Comparison of ENCODE assay signal across 9 mouse cellular contexts in genomic region chr19:54107103-54107821, GRCm38 (mm10).
DNase-seq lines count a peak whose midpoint lies in the region; ATAC-seq and TF ChIP-seq lines count a peak whose summit lies in the region.
"Had no signal": no experiment of that assay in that cellular context is flagged by ENCODE, and none has a peak within 500 bp of the region (broad histone marks: within the 10 kb centered on the region; RNA-seq: fewer than 3 reads in every experiment).

No protein-coding gene starts in this region.

- H3K9ac ChIP-seq in intestine, embryonic 14.5 days (ENCODE audit: low read length) = no peak overlapping the region
- no peak overlapping the region for H3K9ac ChIP-seq in neural tube, embryonic 12.5 days

- ATAC-seq in intestine, embryonic 14.5 days (replicated peaks; ENCODE audit: low FRiP score, low TSS enrichment, low read depth) = peak; percentile 71
- peak; percentile 56 for ATAC-seq in neural tube, embryonic 12.5 days (ENCODE audit: low FRiP score, low read depth)

- no peaks in the 10 kb centered on the region for H3K27me3 ChIP-seq in intestine, embryonic 14.5 days (replicated peaks; ENCODE audit: control insufficient read depth, insufficient read depth, low read length)
- no peaks in the 10 kb centered on the region for H3K27me3 ChIP-seq in neural tube, embryonic 12.5 days (replicated peaks)

- intact Hi-C loops in heart, postnatal 25 days (cut with DNase I) = no loop called here
- intact Hi-C loops in left cerebral cortex, postnatal 36 days (cut with DNase I) = no loop called here

- no peak for TF ChIP-seq POLR2A in brain, embryonic 14.5 days (IDR thresholded peaks at IDR 0.05; ENCODE audit: borderline replicate concordance, extremely low read depth, insufficient read depth, insufficient read length, poor library complexity, severe bottlenecking)

- H3K4me3 ChIP-seq in intestine, embryonic 14.5 days (ENCODE audit: low read depth, low read length) = no peak overlapping the region
- H3K4me3 ChIP-seq in neural tube, embryonic 12.5 days = no peak overlapping the region

- no peak overlapping the region for H3K27ac ChIP-seq in intestine, embryonic 14.5 days (ENCODE audit: low read depth)
- no peak overlapping the region for H3K27ac ChIP-seq in neural tube, embryonic 12.5 days
- H3K27ac ChIP-seq: kidney, postnatal 0 days had no signal

- no peak overlapping the region for H3K4me2 ChIP-seq in intestine, embryonic 14.5 days (ENCODE audit: low read length)
- no peak overlapping the region for H3K4me2 ChIP-seq in neural tube, embryonic 12.5 days (replicated peaks)

- H3K4me1 ChIP-seq in intestine, embryonic 14.5 days (replicated peaks; ENCODE audit: control insufficient read depth, insufficient read depth, low read length) = no peaks in the 10 kb centered on the region
- peaks cover 3% of the 10 kb centered on the region; the same call in 1 of the 2 replicates for H3K4me1 ChIP-seq in neural tube, embryonic 12.5 days

- no peaks in the 10 kb centered on the region for H3K36me3 ChIP-seq in intestine, embryonic 14.5 days (ENCODE audit: control insufficient read depth, insufficient read depth, low read length)
- H3K36me3 ChIP-seq in neural tube, embryonic 12.5 days = no peaks in the 10 kb centered on the region

- no peak for TF ChIP-seq CTCF in brain, embryonic 14.5 days (IDR thresholded peaks at IDR 0.05; ENCODE audit: borderline replicate concordance, extremely low read depth, insufficient read depth, insufficient read length)

- WGBS in intestine, embryonic 14.5 days = 56% methylated on average over 13 of the region's 13 CpGs
- 43% methylated on average over 13 of the region's 13 CpGs for WGBS in neural tube, embryonic 12.5 days

- no peaks in the 10 kb centered on the region for H3K9me3 ChIP-seq in intestine, embryonic 14.5 days (ENCODE audit: control insufficient read depth, low read length)
- no peaks in the 10 kb centered on the region for H3K9me3 ChIP-seq in neural tube, embryonic 12.5 days

- DNase-seq in heart, adult 11 months = peak; percentile 97
- DNase-seq in heart, postnatal 25 days (ENCODE audit: low spot score) = no peak
- peak; percentile 47 for DNase-seq in brain, embryonic 14.5 days (ENCODE audit: low read depth)
- peak; percentile 61 for DNase-seq in intestine, embryonic 14.5 days (ENCODE audit: low spot score)
- DNase-seq in left cerebral cortex, postnatal 36 days (ENCODE audit: low spot score in 2 of 2) = no peak
- DNase-seq in urinary bladder, adult 2 months (ENCODE audit: low spot score) = no peak
- DNase-seq in frontal cortex, postnatal 25 days (ENCODE audit: low spot score in 2 of 2) = no peak

Comparison
In these comparisons a context has a peak if more than half of its experiments do, and no peak if none do; other contexts are left out.
1. DNase-seq: peak in heart, adult 11 months (single experiment), brain, embryonic 14.5 days (single experiment) and intestine, embryonic 14.5 days (single experiment); none in heart, postnatal 25 days (single experiment), left cerebral cortex, postnatal 36 days (0 of 2), urinary bladder, adult 2 months (single experiment) and frontal cortex, postnatal 25 days (0 of 2).